In genomic region chr4:82511001-82511513, GRCm38 (mm10) we compare ENCODE assay signal across 8 mouse cellular contexts.
DNase-seq lines count a peak whose midpoint lies in the region; ATAC-seq and TF ChIP-seq lines count a peak whose summit lies in the region.

No protein-coding gene starts in this region.

- H3K9ac ChIP-seq in embryonic facial prominence, embryonic 12.5 days, result peak overlapping the region; percentile 45; the same call in 1 of the 2 replicates
- peak overlapping the region; percentile 24; the same call in 1 of the 2 replicates for H3K9ac ChIP-seq in hindbrain, embryonic 16.5 days (ENCODE audit: low read depth, low read length)
- H3K9ac ChIP-seq in liver, embryonic 15.5 days, result no peak overlapping the region

- no peak for TF ChIP-seq CTCF in cerebellum, adult 2 months (IDR thresholded peaks at IDR 0.05; ENCODE audit: borderline replicate concordance, insufficient read depth, low read depth, low read length)

- peak overlapping the region; percentile 49 for H3K4me3 ChIP-seq in cerebellum, adult 2 months (replicated peaks; ENCODE audit: insufficient read depth, low read depth, low read length)
- H3K4me3 ChIP-seq in embryonic facial prominence, embryonic 12.5 days, result 0 out of 2 replicates have a peak overlapping the region, but pooled peaks have one; percentile 16
- H3K4me3 ChIP-seq in hindbrain, embryonic 16.5 days (ENCODE audit: low read length), result peak overlapping the region; percentile 56
- peak overlapping the region; percentile 8; the same call in 1 of the 2 replicates for H3K4me3 ChIP-seq in liver, embryonic 15.5 days (replicated peaks)

- no peaks in the 10 kb centered on the region for H3K36me3 ChIP-seq in embryonic facial prominence, embryonic 12.5 days
- H3K36me3 ChIP-seq in hindbrain, embryonic 16.5 days (ENCODE audit: control insufficient read depth, insufficient read depth, low read length), result no peaks in the 10 kb centered on the region
- H3K36me3 ChIP-seq in liver, embryonic 15.5 days (replicated peaks), result no peaks in the 10 kb centered on the region

- H3K4me1 ChIP-seq in cerebellum, adult 2 months (ENCODE audit: control insufficient read depth, insufficient read depth, low read length), result peaks cover 2% of the 10 kb centered on the region; the same call in 1 of the 2 replicates
- peaks cover 45% of the 10 kb centered on the region for H3K4me1 ChIP-seq in embryonic facial prominence, embryonic 12.5 days
- peaks cover under 1% of the 10 kb centered on the region for H3K4me1 ChIP-seq in hindbrain, embryonic 16.5 days (ENCODE audit: control insufficient read depth, insufficient read depth, low read depth, low read length)
- H3K4me1 ChIP-seq in liver, embryonic 15.5 days (replicated peaks), result peaks cover 14% of the 10 kb centered on the region

- H3K4me2 ChIP-seq in embryonic facial prominence, embryonic 12.5 days (replicated peaks), result peak overlapping the region; percentile 88
- H3K4me2 ChIP-seq in hindbrain, embryonic 16.5 days (ENCODE audit: low read length), result peak overlapping the region; percentile 88
- H3K4me2 ChIP-seq in liver, embryonic 15.5 days, result peak overlapping the region; percentile 66

- no peaks in the 10 kb centered on the region for H3K9me3 ChIP-seq in embryonic facial prominence, embryonic 12.5 days
- H3K9me3 ChIP-seq in hindbrain, embryonic 16.5 days (ENCODE audit: control insufficient read depth, low read length), result no peaks in the 10 kb centered on the region
- no peaks in the 10 kb centered on the region for H3K9me3 ChIP-seq in liver, embryonic 15.5 days (replicated peaks)

- H3K27me3 ChIP-seq in cerebellum, adult 2 months (ENCODE audit: control insufficient read depth, insufficient read depth, low read length), result no peaks in the 10 kb centered on the region
- no peaks in the 10 kb centered on the region for H3K27me3 ChIP-seq in embryonic facial prominence, embryonic 12.5 days
- H3K27me3 ChIP-seq in hindbrain, embryonic 16.5 days (replicated peaks; ENCODE audit: control insufficient read depth, insufficient read depth, low read length), result no peaks in the 10 kb centered on the region
- H3K27me3 ChIP-seq in liver, embryonic 15.5 days, result peaks cover 71% of the 10 kb centered on the region

- no peak for TF ChIP-seq POLR2A in cerebellum, adult 2 months (IDR thresholded peaks at IDR 0.05; ENCODE audit: borderline replicate concordance, insufficient read depth, low read length)

- peak overlapping the region; percentile 78 for H3K27ac ChIP-seq in cerebellum, adult 2 months (ENCODE audit: insufficient read depth, low read length)
- H3K27ac ChIP-seq in embryonic facial prominence, embryonic 12.5 days, result peak overlapping the region; percentile 88
- peak overlapping the region; percentile 90 for H3K27ac ChIP-seq in hindbrain, embryonic 16.5 days (ENCODE audit: low read depth, low read length)
- peak overlapping the region; percentile 67 for H3K27ac ChIP-seq in liver, embryonic 15.5 days (replicated peaks)

- DNase-seq in cerebellum, adult 2 months, result peak; percentile 43 to 50
- DNase-seq in yolk sac, embryonic 10.5 days (ENCODE audit: low spot score), result peak; percentile 23
- DNase-seq in right cerebral cortex, postnatal 36 days (ENCODE audit: low spot score in 2 of 2), result no peak
- no peak for DNase-seq in ovary, postnatal 10 days (ENCODE audit: low spot score)

- no peak for ATAC-seq in cerebellum, adult (ENCODE audit: insufficient number of reproducible peaks, low FRiP score, low TSS enrichment)
- ATAC-seq in embryonic facial prominence, embryonic 12.5 days (ENCODE audit: insufficient number of reproducible peaks, insufficient read depth, low FRiP score, low TSS enrichment), result no peak
- ATAC-seq in hindbrain, embryonic 16.5 days, result no peak
- no peak for ATAC-seq in liver, embryonic 15.5 days (ENCODE audit: insufficient read depth)

- 6% methylated on average over 16 of the region's 16 CpGs for WGBS in cerebellum, adult 2 months
- 3% methylated on average over 16 of the region's 16 CpGs for WGBS in embryonic facial prominence, embryonic 12.5 days
- WGBS in hindbrain, embryonic 16.5 days, result 2% methylated on average over 16 of the region's 16 CpGs
- 10% methylated on average over 16 of the region's 16 CpGs for WGBS in liver, embryonic 15.5 days (ENCODE audit: insufficient replicate concordance)

Comparison
In these comparisons a context has a peak if more than half of its experiments do, and no peak if none do; other contexts are left out.
1. DNase-seq: peak in cerebellum, adult 2 months (2 of 2) and yolk sac, embryonic 10.5 days (single experiment); none in right cerebral cortex, postnatal 36 days (0 of 2) and ovary, postnatal 10 days (single experiment).
2. Peak in every context shown above with its lines, with median percentiles within 50 percentile points of each other: H3K27ac ChIP-seq, H3K4me3 ChIP-seq and H3K4me2 ChIP-seq.